Mouse (Mus musculus): ENCODE results near the gene Fyn.
A peak's percentile ranks its signal among the peaks of the same experiment; 100 is the strongest.

The Fyn gene

GRCm38 (mm10) chr10:39534324-39535026, 165.8 kb downstream of the Fyn start:
- no peak for DNase-seq (ENCODE audit: inconsistent ontology term)

GRCm38 (mm10) chr10:39535347-39535746, 166.7 kb downstream of the Fyn start:
- DNase-seq (ENCODE audit: inconsistent ontology term), result no peak

GRCm38 (mm10) chr10:39536258-39536657, 167.6 kb downstream of the Fyn start:
- DNase-seq (ENCODE audit: inconsistent ontology term), result no peak

GRCm38 (mm10) chr10:39540012-39540647, 171.5 kb downstream of the Fyn start:
- no peak for DNase-seq (ENCODE audit: inconsistent ontology term)

GRCm38 (mm10) chr10:39540995-39541394, 172.3 kb downstream of the Fyn start:
- peak; percentile 83 for DNase-seq (ENCODE audit: inconsistent ontology term)

GRCm38 (mm10) chr10:39541451-39541874, 172.8 kb downstream of the Fyn start:
- peak; percentile 28 for DNase-seq (ENCODE audit: inconsistent ontology term)

- DNase-seq (ENCODE audit: inconsistent ontology term), result no peak
Measured at GRCm38 (mm10) chr10:39541951-39542521, 173.4 kb downstream of the Fyn start.

- no peak for DNase-seq (ENCODE audit: inconsistent ontology term)
Measured at GRCm38 (mm10) chr10:39542535-39543257, 174.0 kb downstream of the Fyn start.

GRCm38 (mm10) chr10:39543258-39543770, 174.7 kb downstream of the Fyn start:
- no peak for DNase-seq (ENCODE audit: inconsistent ontology term)

GRCm38 (mm10) chr10:39547369-39548074, 178.9 kb downstream of the Fyn start:
- DNase-seq (ENCODE audit: inconsistent ontology term), result no peak

- DNase-seq (ENCODE audit: inconsistent ontology term), result no peak
Measured at GRCm38 (mm10) chr10:39550791-39551190, 182.1 kb downstream of the Fyn start.

GRCm38 (mm10) chr10:39551637-39552185, 183.1 kb downstream of the Fyn start:
- peak; percentile 55 for DNase-seq (ENCODE audit: inconsistent ontology term)

GRCm38 (mm10) chr10:39552351-39552814, 183.7 kb downstream of the Fyn start:
- DNase-seq (ENCODE audit: inconsistent ontology term), result peak; percentile 75

GRCm38 (mm10) chr10:39552903-39553302, 184.2 kb downstream of the Fyn start:
- DNase-seq (ENCODE audit: inconsistent ontology term), result no peak

GRCm38 (mm10) chr10:39555289-39555715, 186.6 kb downstream of the Fyn start:
- no peak for DNase-seq (ENCODE audit: inconsistent ontology term)

GRCm38 (mm10) chr10:39555740-39556139, 187.1 kb downstream of the Fyn start:
- no peak for DNase-seq (ENCODE audit: inconsistent ontology term)

- no peak for DNase-seq (ENCODE audit: inconsistent ontology term)
Measured at GRCm38 (mm10) chr10:39557360-39557759, 188.7 kb downstream of the Fyn start.

GRCm38 (mm10) chr10:39557851-39558250, 189.2 kb downstream of the Fyn start:
- no peak for DNase-seq (ENCODE audit: inconsistent ontology term)

- DNase-seq (ENCODE audit: inconsistent ontology term), result no peak
Measured at GRCm38 (mm10) chr10:39558492-39559005, 189.9 kb downstream of the Fyn start.

GRCm38 (mm10) chr10:39559321-39559720, 190.7 kb downstream of the Fyn start:
- DNase-seq (ENCODE audit: inconsistent ontology term), result no peak

- DNase-seq (ENCODE audit: inconsistent ontology term), result no peak
Measured at GRCm38 (mm10) chr10:39562383-39562782, 193.7 kb downstream of the Fyn start.
